Mouse (Mus musculus) liver, embryonic 14.5 days (tissue): ENCODE measurements around the gene Mrgprg. TPM values are rescaled to one million over a fixed set of nuclear protein-coding genes. Genes with fewer than 3 reads are reported as not detected.

ENCODE experiments used
- ATAC-seq: fragments of 200-750 bp; cut with Nextera tagmentation; 2 replicates; pipeline ENCODE4 v1.8.0; 2017; ENCODE audit warnings: moderate number of reproducible peaks, mild to moderate bottlenecking, moderate library complexity; ENCODE audit not compliant: insufficient read depth
- DNase-seq, 3 experiments: peaks; one replicate each; pipeline ENCODE4 v3.0.0-alpha.2; 2012 to 2013; ENCODE audit warnings: low read depth in 3 of 3, low spot score in 3 of 3
- H3K27ac ChIP-seq: fragments of 300-500 bp; sonication (generic); 2 replicates; pipeline ENCODE4 v1.5.1; 2014; ENCODE audit warnings: moderate library complexity, mild to moderate bottlenecking, control low read depth, inconsistent platforms
- H3K27me3 ChIP-seq: fragments of 300-500 bp; sonication (generic); 2 replicates; pipeline ENCODE4 v1.6.1; 2014; ENCODE audit warnings: mild to moderate bottlenecking, low read length, moderate library complexity; ENCODE audit not compliant: control insufficient read depth, insufficient read depth
- H3K36me3 ChIP-seq: fragments of 300-500 bp; sonication (generic); replicated peaks from 2 replicates; pipeline ENCODE4 v1.6.1; 2014; ENCODE audit warnings: low read depth; ENCODE audit not compliant: control insufficient read depth, insufficient read depth
- H3K4me1 ChIP-seq, 2 experiments: fragments of 200-500 bp in 1 of 2; fragments of 300-500 bp in 1 of 2; sonication (generic) in 1 of 2; replicated peaks; 2 replicates each; pipeline ENCODE4 v1.6.1; 2012 to 2014; ENCODE audit warnings: antibody characterized with exemption in 1 of 2, inconsistent platforms in 1 of 2, low read length in 1 of 2; ENCODE audit not compliant: control insufficient read depth in 2 of 2, insufficient read depth in 2 of 2
- H3K4me2 ChIP-seq: fragments of 300-500 bp; sonication (generic); 2 replicates; pipeline ENCODE4 v1.6.1; 2014; ENCODE audit warnings: low read depth, mild to moderate bottlenecking, control low read depth, moderate library complexity
- H3K4me3 ChIP-seq, 2 experiments: fragments of 200-500 bp in 1 of 2; fragments of 300-500 bp in 1 of 2; sonication (generic) in 1 of 2; 2 replicates each; pipeline ENCODE4 v1.5.1; 2012 to 2014; ENCODE audit warnings: low read depth in 2 of 2, low read length in 2 of 2, mild to moderate bottlenecking in 2 of 2, control low read depth in 1 of 2, inconsistent platforms in 1 of 2, moderate library complexity in 1 of 2; ENCODE audit not compliant: insufficient read depth in 1 of 2
- H3K9ac ChIP-seq: fragments of 300-500 bp; sonication (generic); replicated peaks from 2 replicates; pipeline ENCODE4 v1.6.1; 2014; ENCODE audit warnings: mild to moderate bottlenecking, control low read depth, moderate library complexity
- H3K9me3 ChIP-seq: fragments of 300-500 bp; sonication (generic); 2 replicates; pipeline ENCODE4 v1.6.1; 2016; ENCODE audit warnings: low read length, mixed read lengths; ENCODE audit not compliant: control insufficient read depth
- CTCF ChIP-seq: IDR thresholded peaks from 2 replicates; pipeline ENCODE4 v1.5.1; 2016; ENCODE audit warnings: antibody characterized with exemption, low read depth, control low read depth
- EP300 ChIP-seq: IDR thresholded peaks from 2 replicates; pipeline ENCODE4 v1.6.1; 2016; ENCODE audit warnings: antibody characterized with exemption, low read depth
- WGBS: fragments of 180-500 bp; shearing (Covaris S2); extraction: QIAGEN DNeasy Blood & Tissue Kit; methylation state at CpG from one replicate; pipeline ENCODE4 v1.1.7; 2014; ENCODE audit not compliant: insufficient replicate concordance; 5-methylcytosine and 5-hydroxymethylcytosine counted together
- polyA plus RNA-seq, 2 experiments: library from polyadenylated mRNA; depleted of rRNA in 1 of 2; stranded (reverse) in 1 of 2; unstranded in 1 of 2; fragments of >200 nt; fragmentation: Nextera tagmentation in 1 of 2; extraction: Ambion mirVana in 1 of 2; gene quantifications; 2 replicates each; pipeline versions ENCODE4 v1.2.1 to v1.2.3; 2012 to 2014

Mrgprg gene
- polyA plus RNA-seq, 2 experiments, result not detected

- no peaks in the 10 kb centered on the region for H3K9me3 ChIP-seq
- H3K27ac ChIP-seq, result no peak overlapping the region
- H3K4me1 ChIP-seq, result peaks cover 0 to 4% of the 10 kb centered on the region in 2 experiments; a peak in 2 of 4 replicates
- no peak for TF ChIP-seq EP300
- no peak for TF ChIP-seq CTCF
- 35% methylated on average over 4 of the region's 4 CpGs for WGBS
- no peak overlapping the region for H3K4me2 ChIP-seq
- no peaks in the 10 kb centered on the region; the same call in 1 of the 2 replicates for H3K27me3 ChIP-seq
- H3K36me3 ChIP-seq, result no peaks in the 10 kb centered on the region
- no peak for ATAC-seq
- no peak overlapping the region for H3K4me3 ChIP-seq
- H3K9ac ChIP-seq, result no peak overlapping the region
- DNase-seq, result no peak
Measured at GRCm38 (mm10) chr7:143752056-143752455, 14.7 kb downstream of the Mrgprg start.

DNA sequence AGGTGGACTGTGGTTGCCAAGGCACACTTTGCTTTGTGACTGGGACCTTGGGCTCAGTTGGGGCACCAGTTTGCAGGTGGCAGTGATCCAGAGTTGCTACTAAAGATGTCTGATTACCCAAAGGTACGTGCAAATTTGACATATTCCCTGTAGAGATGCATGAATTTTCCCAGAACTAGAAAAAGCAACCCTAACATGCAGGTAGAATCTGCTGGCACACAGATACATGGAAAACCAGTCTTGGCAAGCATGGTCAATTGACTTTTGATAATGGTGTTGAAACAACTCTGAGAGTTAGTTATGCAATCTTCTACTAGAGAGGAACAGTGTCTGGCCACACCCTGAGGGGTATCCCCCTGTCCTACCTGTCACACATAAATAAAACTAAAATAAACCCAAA lies 15.4 kb downstream of the Mrgprg start:
- 61% methylated on average over 1 of the region's 1 CpGs for WGBS
- Histone ChIP-seq H3K27ac (no peak overlapping the region), H3K36me3 (no peaks in the 10 kb centered on the region), H3K4me1 (peaks cover 0 to 4% of the 10 kb centered on the region in 2 experiments; a peak in 2 of 4 replicates), H3K9ac (no peak overlapping the region), H3K4me3 (no peak overlapping the region), H3K27me3 (no peaks in the 10 kb centered on the region; the same call in 1 of the 2 replicates), H3K9me3 (no peaks in the 10 kb centered on the region), H3K4me2 (no peak overlapping the region)
- TF ChIP-seq EP300 (no peak), CTCF (no peak)
- ATAC-seq (no peak), DNase-seq (no peak)

DNA sequence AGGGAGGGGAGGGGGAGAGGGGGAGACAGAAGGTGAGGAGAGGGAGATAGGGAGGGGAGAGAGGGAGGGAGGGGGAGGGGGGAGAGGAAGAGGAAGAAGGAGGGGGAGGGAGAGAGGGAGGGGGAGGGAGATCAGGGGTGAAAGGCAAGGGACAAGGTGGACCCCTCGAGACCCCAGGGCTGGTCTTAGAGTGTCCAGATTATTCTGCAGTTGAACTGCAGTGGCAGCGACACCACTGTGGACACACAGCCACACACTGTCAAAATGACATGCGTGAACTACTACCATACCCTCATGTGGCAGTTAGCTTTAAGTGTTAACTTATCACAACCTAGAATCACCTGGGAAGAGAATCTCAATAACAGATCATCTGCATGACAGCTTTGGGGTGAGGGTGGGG lies 17.7 kb downstream of the Mrgprg start:
- WGBS, result 43% methylated on average over 3 of the region's 3 CpGs
- H3K4me3 ChIP-seq, result no peak overlapping the region
- H3K36me3 ChIP-seq, result no peaks in the 10 kb centered on the region
- no peaks in the 10 kb centered on the region for H3K27me3 ChIP-seq
- no peak overlapping the region for H3K27ac ChIP-seq
- no peaks in the 10 kb centered on the region for H3K9me3 ChIP-seq
- H3K4me1 ChIP-seq, result peaks cover 0 to 2% of the 10 kb centered on the region in 2 experiments; a peak in 1 of 4 replicates
- no peak for DNase-seq
- no peak overlapping the region for H3K4me2 ChIP-seq
- no peak for TF ChIP-seq CTCF
- no peak for TF ChIP-seq EP300
- H3K9ac ChIP-seq, result no peak overlapping the region
- ATAC-seq, result no peak

DNA sequence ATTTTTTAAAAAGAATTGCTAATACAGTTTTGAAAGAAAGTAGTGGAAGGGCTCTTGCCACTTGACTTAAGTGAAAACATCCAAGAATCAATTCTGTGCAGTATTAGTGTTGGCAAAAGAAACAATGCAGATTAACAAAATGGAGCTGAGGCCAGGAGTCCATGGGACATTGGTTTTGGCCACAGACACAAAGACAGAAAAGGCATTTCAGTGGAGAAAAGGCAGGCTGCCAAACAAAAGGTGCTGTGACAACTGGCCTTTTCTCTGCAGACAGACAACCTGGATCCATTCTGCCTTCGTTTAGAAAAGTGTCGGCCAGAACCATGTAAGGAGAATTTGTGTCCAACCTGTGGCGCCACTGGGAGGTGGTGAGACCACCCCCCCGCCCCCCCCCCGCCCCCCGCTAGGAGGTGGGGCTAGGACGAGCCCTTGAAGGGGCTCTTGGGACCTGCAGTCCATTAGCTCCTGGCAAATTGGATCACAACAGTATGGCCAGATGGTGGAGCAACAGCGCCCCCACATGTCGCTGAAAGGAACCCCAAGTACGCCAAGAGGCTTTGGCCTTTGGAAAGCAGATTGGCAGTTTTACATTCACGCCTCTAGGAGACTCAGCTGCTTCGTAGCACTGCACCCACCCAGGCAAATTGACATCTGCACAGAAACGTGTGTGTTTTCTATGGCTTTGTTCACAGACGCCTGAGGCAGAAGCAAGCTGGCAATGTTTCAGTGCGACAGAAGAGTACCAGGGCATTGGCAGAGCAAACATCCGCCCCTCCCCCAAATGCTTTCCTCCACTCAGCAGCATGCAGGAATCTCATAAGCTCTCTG lies 18.5 kb downstream of the Mrgprg start:
- H3K4me3 ChIP-seq, result no peak overlapping the region
- no peak overlapping the region for H3K4me2 ChIP-seq
- H3K27me3 ChIP-seq, result no peaks in the 10 kb centered on the region
- peaks cover 0 to 2% of the 10 kb centered on the region in 2 experiments; a peak in 1 of 4 replicates for H3K4me1 ChIP-seq
- TF ChIP-seq CTCF, result peak; percentile 78
- no peak for TF ChIP-seq EP300
- ATAC-seq, result no peak
- WGBS, result 5% methylated on average over 16 of the region's 16 CpGs
- DNase-seq, result peak; percentile 27 to 45 (median 38)
- H3K9me3 ChIP-seq, result no peaks in the 10 kb centered on the region
- H3K27ac ChIP-seq, result no peak overlapping the region
- no peaks in the 10 kb centered on the region for H3K36me3 ChIP-seq
- H3K9ac ChIP-seq, result no peak overlapping the region

DNA sequence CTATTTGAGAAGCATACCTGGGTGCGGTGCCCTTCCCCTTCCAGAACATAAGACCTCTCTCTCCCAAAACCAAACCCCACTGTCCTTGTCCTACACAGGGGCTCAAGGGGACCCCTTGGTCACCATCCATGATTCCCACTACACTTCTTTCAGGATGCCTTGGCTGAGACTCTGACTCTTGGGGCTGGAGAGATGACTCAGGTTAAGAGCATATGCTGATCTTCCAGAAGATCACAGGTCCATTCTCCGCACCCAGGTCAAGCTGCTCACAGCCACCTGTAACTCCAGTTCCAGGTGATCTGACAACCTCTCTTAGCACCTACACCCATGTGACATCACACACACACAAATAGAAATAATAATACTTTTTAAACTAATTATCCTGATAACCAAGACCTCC lies 26.1 kb downstream of the Mrgprg start:
- H3K4me3 ChIP-seq, result no peak overlapping the region; a peak in 1 of 4 replicates
- H3K27ac ChIP-seq, result no peak overlapping the region
- 23% methylated on average over 2 of the region's 2 CpGs for WGBS

More for the DNA sequence above, 26.1 kb downstream of the Mrgprg start:
- H3K9ac ChIP-seq, result no peak overlapping the region
- H3K4me1 ChIP-seq, result no peaks in the 10 kb centered on the region
- no peaks in the 10 kb centered on the region for H3K36me3 ChIP-seq
- peaks cover 15% of the 10 kb centered on the region for H3K27me3 ChIP-seq
- peak overlapping the region; percentile 41 for H3K4me2 ChIP-seq
- ATAC-seq, result no peak
- DNase-seq, result no peak
- TF ChIP-seq CTCF (no peak), EP300 (no peak)
- H3K9me3 ChIP-seq, result no peaks in the 10 kb centered on the region
